Mouse (Mus musculus) ES-Bruce4 (cell line): ENCODE measurements around the gene Taf3.

Experiments used
- CTCF ChIP-seq: IDR thresholded peaks from one replicate; pipeline ENCODE4 v1.8.1; 2011; ENCODE audit warnings: low read depth, low read length
- EP300 ChIP-seq: IDR thresholded peaks from 2 replicates; pipeline ENCODE4 v1.6.1; 2011; ENCODE audit warnings: low read depth, low read length; ENCODE audit not compliant: insufficient read depth

DNA sequence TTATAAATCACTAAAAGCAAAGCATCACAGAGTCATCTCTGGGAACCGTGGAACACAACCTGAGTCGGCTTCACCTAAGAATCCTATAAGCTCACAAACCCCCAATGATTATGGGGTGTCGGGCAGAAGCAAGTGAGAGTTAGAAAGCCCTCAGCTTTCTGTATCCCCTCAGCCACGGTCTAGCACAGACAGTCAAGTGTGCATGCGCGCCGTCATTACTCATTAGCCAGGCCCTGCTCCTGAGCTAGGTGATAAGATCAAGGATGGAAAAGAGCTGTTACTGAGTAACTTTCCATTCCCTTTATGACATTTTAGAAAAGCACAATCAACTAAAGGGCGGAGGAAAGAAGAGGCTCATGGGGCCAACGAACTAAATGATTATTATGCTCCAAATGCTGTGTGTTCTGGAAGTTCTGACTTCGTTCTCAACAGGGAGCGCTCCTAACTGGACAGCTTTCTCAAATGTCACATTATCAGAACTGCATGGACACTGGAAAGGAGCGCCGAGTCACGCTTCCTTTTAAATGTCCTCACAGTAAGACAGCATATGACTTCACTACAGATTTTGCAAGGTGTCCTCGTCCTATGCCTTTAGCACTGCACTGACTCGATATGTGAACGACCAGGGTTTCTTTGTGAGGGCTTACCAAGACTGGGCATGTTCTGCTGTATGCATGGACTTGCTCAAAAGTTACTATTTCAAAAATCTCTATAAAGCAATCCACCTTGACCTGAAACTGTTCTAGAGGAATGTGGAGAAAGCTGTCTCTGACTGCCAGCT lies 129.5 kb downstream of the Taf3 start:
- TF ChIP-seq CTCF, result no peak
- TF ChIP-seq EP300, result no peak
